Mouse (Mus musculus): Measurements from ENCODE around the gene Slc25a47. TPM values are rescaled to one million over a fixed set of nuclear protein-coding genes. Genes with fewer than 3 reads are reported as not detected.
"Not testable (repeated sequence)": the region's sequence is repeated elsewhere in the genome, so short reads cannot be mapped to it uniquely, and the experiment has no call there.

Slc25a47 gene
- total RNA-seq, 2 experiments from 2014 or later, result 8.4 to 9.3 TPM

DNA sequence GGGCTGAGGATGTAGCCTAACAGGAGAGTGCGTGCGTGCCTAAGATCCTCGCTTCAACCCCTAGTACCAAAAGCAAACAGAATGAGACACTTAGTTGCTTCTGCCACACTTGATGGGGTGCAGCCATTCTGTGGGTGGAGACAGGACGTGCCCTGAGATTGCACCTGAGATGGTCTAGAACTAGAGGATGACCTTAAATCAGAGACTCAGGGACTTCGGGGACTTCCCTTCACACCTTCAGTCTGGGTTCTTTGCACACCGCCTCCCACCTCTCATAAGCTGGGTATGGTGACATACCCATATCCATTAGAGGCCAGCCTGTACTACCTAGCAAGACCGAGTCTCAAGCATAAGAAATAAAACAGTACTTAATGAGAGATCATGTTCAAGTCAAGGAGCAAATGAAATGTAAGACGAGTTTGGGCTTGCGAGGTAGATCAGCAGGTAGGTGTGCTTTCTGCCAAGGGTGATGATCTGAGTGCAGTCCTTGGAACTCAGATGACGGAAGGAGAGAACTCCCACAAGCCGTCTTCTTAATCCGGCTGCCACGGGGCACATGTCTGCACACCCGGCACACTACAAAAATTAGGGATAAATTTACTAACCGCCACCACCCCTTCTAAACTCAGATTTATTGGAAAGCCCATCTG is 11.5 kb upstream of the Slc25a47 start:
- intact Hi-C loops (cut with DNase I), result no loop called here
- no peak for DNase-seq (ENCODE audit: extremely low spot score in 1 of 2, low spot score in 2 of 2)

GRCm38 (mm10) chr12:108825561-108826224 is 10.2 kb upstream of the Slc25a47 start:
- no peak for DNase-seq (ENCODE audit: extremely low spot score in 1 of 2, low spot score in 2 of 2)
- intact Hi-C loops (cut with DNase I), result no loop called here

DNA sequence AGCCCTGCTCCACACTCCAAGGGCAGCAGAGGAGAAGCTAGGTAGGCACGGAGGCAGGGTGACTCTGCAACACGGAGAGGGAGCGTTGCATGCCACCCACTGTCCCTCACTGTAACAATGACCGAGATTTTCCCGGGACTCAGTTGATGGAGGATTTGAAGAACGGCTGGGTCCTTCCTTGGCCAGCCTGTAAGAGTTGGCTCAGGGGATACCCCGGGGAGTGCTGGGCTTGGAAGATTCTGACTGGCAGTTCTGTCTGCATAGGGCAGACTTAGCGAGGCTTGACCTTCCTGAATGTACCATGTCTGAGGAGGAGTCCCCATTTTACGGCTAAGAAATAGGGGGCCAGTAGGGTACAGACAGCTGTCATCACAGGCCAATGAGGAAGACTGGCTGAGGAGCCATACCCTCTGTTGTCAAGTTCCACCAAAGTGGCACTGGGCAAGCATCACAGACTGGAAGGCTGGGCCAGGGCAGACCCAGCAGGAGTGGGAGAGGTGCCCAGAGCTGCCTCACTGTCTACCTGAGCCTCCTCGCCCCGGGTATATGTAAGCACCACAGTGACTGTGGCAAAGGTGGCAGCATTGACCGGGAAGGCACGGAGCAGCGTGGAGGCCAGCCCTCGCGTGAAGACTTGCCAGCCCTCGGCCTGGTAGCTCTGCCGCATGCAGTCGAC is 9.4 kb upstream of the Slc25a47 start:
- intact Hi-C loops (cut with DNase I), result no loop called here
- no peak for DNase-seq (ENCODE audit: extremely low spot score in 1 of 2, low spot score in 2 of 2)

GRCm38 (mm10) chr12:108826958-108827535 is 8.8 kb upstream of the Slc25a47 start:
- intact Hi-C loops (cut with DNase I), result no loop called here
- DNase-seq (ENCODE audit: extremely low spot score in 1 of 2, low spot score in 2 of 2), result no peak

- intact Hi-C loops (cut with DNase I), result no loop called here
- DNase-seq (ENCODE audit: extremely low spot score in 1 of 2, low spot score in 2 of 2), result no peak
Measured at GRCm38 (mm10) chr12:108827641-108828040, 8.2 kb upstream of the Slc25a47 start.

DNA sequence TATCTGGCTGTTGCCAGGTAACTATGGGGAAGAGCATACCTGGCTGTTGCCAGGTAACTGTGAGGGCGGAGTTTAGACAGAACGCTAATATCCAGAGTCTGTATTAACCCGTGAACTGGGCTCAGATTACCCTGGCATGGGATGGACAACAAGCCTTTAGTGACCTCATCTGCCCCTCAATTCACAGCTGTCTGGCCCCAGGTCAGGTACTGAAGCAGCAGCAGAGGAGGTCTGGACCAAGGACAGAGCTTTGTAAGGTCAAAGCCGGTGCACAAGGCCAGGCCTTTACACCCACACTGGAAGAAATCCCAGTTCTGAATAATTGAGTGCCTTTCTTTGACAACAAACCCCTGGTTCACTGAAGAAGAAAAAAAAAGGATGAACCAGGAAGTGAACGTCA is 6.2 kb upstream of the Slc25a47 start:
- intact Hi-C loops (cut with DNase I), result no loop called here
- no peak for DNase-seq (ENCODE audit: extremely low spot score in 1 of 2, low spot score in 2 of 2)

- intact Hi-C loops (cut with DNase I), result no loop called here
- DNase-seq (ENCODE audit: extremely low spot score in 1 of 2, low spot score in 2 of 2), result no peak
Measured at GRCm38 (mm10) chr12:108830358-108830757, 5.5 kb upstream of the Slc25a47 start.

GRCm38 (mm10) chr12:108831966-108832643 is 3.7 kb upstream of the Slc25a47 start:
- peak in 1 of 2 experiments; percentile 86 for DNase-seq (ENCODE audit: extremely low spot score in 1 of 2, low spot score in 2 of 2)
- intact Hi-C loops (cut with DNase I), result no loop called here

DNA sequence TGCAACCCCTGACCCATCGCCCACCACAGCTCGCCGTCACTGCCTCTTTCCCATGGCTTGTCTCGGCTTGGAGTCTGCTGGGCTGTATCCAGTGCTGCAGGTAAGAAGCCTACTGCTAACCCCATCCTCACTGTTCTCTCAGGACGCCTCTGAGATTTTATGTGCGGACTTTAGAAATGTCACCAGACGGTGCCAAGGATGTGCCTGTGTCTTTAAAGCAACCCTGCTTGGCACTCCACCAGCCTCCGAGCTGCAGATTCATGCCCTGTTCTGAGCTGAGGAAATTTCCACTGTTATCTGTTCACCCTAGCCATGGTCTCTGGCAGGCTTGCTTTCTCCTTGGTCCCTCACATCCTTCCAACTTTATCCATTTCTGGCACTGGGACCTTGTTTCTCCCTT is 3.0 kb upstream of the Slc25a47 start:
- peak in 1 of 2 experiments; percentile 27 for DNase-seq (ENCODE audit: extremely low spot score in 1 of 2, low spot score in 2 of 2)
- intact Hi-C loops (cut with DNase I), result no loop called here

DNA sequence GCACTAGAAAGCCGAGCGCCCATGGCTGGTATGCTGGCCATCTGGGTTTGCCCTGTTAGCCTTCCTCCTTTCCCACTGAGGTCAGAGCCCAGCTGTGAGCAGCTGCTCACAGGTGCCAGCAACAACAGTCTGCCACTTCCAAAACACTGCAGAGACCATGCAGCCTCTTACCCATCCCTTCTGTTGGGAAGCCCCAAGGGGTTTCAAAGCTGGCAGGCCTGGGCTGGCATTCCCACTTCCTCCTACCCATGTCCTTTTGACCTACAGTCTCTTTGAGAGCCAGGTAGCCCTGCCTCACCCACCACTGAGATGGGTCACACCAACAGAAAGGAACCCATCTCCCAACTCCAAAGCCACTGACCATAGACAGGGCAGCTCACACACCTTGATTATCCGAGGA is 2.4 kb upstream of the Slc25a47 start:
- peak in 1 of 2 experiments; percentile 11 for DNase-seq (ENCODE audit: extremely low spot score in 1 of 2, low spot score in 2 of 2)
- intact Hi-C loops (cut with DNase I), result no loop called here

DNA sequence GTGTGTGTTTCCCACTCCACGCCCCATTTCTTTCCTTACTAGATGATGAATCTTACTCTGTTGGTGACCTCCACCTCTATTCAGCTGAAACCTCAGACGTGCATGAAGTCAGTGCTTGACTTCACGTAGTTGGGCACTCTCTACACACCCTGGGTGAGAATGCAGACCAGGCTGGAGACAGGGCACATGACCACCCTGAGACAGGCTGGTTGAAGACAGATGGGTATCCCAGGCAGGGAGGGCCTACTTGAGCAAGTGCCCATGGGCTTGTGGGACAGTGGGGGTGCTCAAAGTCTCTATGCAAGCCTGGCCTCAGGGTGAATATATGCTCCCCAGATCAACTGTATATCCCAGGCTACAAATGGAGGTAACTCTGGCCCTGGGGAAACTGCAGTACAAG is 1.5 kb upstream of the Slc25a47 start:
- intact Hi-C loops (cut with DNase I), result no loop called here

GRCm38 (mm10) chr12:108834786-108835185 is 1.1 kb upstream of the Slc25a47 start:
- peak in 1 of 2 experiments; percentile 28 for DNase-seq (ENCODE audit: extremely low spot score in 1 of 2, low spot score in 2 of 2)

More for the DNA sequence above, 1.5 kb upstream of the Slc25a47 start:
- DNase-seq (ENCODE audit: extremely low spot score in 1 of 2, low spot score in 2 of 2), result peak in 1 of 2 experiments; percentile 14

DNA sequence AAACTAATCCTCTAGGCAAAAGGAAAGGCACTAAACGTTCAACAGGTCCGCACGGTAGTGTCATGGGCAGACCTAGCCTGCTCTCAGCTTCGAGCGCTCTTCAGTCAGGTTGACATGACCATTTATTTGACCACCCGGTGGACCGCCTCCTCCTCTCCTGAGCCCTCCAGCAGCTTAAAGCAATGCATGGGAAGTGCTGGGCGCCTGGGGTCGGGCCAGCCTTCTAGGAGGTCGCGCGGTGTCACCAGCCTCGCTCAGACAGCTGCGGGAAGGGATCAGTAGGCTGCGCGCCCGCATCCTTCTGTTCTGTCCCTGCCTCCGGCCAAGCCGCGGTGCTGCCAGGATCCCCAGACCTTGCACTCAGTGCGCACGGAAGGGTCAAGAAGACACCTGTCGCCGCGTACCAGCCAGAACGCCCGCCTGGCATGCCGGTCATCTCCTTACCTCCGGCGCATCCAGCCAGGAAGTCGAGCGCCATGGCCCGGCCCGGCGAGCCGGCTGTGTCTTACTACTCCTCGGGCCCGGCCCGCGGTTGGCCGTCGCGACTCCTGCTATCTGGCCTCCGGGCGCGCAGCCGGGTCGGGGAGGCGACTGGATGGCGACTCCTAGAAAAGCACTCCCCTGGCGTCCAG is 522 bp upstream of the Slc25a47 start:
- no peak for DNase-seq (ENCODE audit: extremely low spot score in 1 of 2, low spot score in 2 of 2)
- intact Hi-C loops (cut with DNase I), result loop anchor here (5.0 kb wide), 1 partner anchor 43 kb away; the partner anchor contains the start of gene Yy1

More at GRCm38 (mm10) chr12:108834786-108835185, 1.1 kb upstream of the Slc25a47 start:
- intact Hi-C loops (cut with DNase I), result loop anchor here (5.0 kb wide), 1 partner anchor 42 kb away; the partner anchor contains the start of gene Yy1

DNA sequence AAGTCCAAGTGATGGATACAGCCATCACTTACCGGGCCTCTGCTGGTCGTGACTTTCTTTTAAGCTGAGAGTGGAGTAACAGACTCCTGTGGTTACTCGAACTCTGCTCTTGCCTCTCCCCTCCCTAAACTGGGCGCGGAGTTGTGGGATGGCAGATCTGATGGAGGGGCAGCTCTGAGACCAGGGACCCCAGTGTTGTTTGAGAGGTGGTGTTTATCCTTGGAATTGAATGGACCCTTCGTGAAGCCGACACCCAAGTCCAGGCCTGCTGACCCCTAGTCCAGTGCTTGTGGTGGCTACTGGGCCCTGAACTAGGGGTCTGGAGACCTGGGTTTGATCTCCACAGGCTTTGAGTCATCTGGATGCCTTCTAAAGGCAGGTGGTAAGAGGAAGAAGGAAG is 876 bp downstream of the Slc25a47 start:
- peak in 1 of 2 experiments; percentile 26 for DNase-seq (ENCODE audit: extremely low spot score in 1 of 2, low spot score in 2 of 2)
- intact Hi-C loops (cut with DNase I), result loop anchor here (5.0 kb wide), 1 partner anchor 44 kb away; the partner anchor contains the start of gene Yy1

DNA sequence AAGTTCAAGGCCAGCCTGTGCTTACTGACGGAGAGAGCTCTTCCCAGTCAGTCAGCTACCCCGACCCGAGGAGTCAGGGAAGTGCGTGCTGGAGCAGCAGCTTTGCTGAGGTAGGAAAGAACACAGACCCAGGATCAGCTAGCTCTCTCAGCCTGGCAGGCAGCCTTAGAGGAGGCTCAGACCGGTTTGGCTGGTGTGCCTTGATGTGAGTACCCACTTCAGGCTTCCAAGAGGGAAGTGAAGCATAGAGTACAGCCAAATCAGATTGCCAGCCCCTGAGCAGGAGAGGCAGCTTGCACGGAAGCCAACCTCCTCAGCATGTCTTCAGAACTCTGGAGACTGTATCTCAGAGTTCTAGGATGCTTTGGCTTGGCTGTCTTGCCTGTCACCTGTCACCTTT is 5.3 kb downstream of the Slc25a47 start:
- intact Hi-C loops (cut with DNase I), result no loop called here
- DNase-seq (ENCODE audit: extremely low spot score in 1 of 2, low spot score in 2 of 2), result no peak

DNA sequence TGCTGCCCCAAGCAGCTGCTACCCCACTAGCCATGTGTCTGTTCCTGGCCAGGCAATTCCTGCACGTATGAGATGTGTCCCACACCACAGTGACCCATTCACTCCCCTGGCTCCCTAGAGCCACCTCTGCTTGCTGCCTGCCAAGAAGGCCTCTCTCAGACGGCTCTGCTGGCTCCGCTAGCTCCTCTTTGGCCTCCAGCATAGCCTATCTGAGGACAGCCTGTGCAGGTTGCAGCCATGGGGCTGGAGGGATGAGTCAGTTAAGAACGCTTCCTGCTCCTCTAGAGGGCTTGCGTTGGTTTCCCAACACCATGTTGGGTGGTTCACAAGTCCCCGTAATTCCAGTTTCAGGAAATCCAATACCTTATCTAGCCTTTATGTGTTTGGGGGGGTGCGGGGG is 6.8 kb downstream of the Slc25a47 start:
- DNase-seq (ENCODE audit: extremely low spot score in 1 of 2, low spot score in 2 of 2), result no peak
- intact Hi-C loops (cut with DNase I), result no loop called here

DNA sequence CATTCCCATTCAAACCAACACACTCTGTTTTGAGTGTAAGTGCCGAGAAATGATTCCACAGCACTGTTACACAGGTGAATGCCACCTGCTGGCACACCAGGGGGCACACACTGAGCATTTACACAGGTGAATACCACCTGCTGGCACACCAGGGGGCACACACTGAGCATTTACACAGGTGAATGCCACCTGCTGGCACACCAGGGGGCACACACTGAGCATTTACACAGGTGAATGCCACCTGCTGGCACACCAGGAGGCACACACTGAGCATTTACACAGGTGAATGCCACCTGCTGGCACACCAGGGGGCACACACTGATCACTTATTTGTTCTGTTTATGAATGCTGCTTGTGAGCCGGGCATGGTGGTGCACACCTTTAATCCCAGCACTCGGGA is 12.2 kb downstream of the Slc25a47 start:
- DNase-seq (ENCODE audit: extremely low spot score in 1 of 2, low spot score in 2 of 2); intact Hi-C loops (cut with DNase I): not testable (repeated sequence)

DNA sequence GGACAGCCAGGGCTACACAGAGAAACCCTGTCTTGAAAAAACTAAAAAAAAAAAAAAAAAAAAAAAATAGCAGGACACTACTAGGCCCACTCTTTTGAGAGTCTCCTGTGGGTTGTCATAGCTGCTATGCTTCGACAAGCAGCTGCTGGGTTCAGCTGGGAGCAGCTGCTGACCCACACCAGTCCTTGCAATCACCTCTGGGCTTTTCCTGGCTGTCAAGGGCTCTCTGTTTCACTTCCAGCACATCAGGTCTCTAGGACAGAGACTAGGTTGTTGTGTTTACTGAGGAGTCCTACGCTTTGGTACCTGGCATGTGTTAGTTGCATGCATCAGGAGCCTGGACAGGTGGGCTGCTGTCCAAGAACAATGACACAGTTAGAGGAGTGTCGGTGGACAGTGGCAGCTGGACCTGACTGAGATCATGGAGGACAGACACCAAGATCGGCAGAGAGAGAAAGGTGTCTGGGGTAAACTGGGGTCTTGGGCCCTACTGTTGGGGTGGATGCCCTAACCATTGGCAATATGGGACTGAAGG is 13.7 kb downstream of the Slc25a47 start:
- intact Hi-C loops (cut with DNase I), result no loop called here

More for the DNA sequence above, 13.7 kb downstream of the Slc25a47 start:
- DNase-seq (ENCODE audit: extremely low spot score in 1 of 2, low spot score in 2 of 2), result no peak
